Mouse (Mus musculus) neutrophil, adult 5-6 weeks (primary cell): Measurements from ENCODE around the gene 1810009A15Rik. TPM values are rescaled to one million over a fixed set of nuclear protein-coding genes. Genes with fewer than 3 reads are reported as not detected.
A peak's percentile ranks its signal among the peaks of the same experiment; 100 is the strongest.
"Not testable (repeated sequence)": the region's sequence is repeated elsewhere in the genome, so short reads cannot be mapped to it uniquely, and the experiment has no call there.

ENCODE experiments used
- ATAC-seq: fragments of 151-379, 151-347 bp; 2 replicates; pipeline ENCODE4 v1.8.0; 2017; ENCODE audit warnings: mild to moderate bottlenecking, moderate TSS enrichment; ENCODE audit not compliant: insufficient number of reproducible peaks, poor library complexity, low FRiP score, severe bottlenecking; ENCODE audit errors: extremely low read depth
- total RNA-seq: library from RNA; stranded (forward); fragments of 200-1000 nt; gene quantifications from 2 replicates; pipeline ENCODE4 v1.2.3, GENCODE M21; 2017

The 1810009A15Rik gene
- total RNA-seq, 1 experiment from 2014 or later: 57.6 TPM

GRCm38 (mm10) chr19:8871267-8872186, 17.1 kb upstream of the 1810009A15Rik start, which contains the start of gene Ubxn1:
TSS of gene Ubxn1 (plus strand) at chr19:8871496.
- ATAC-seq: peak; percentile 97

GRCm38 (mm10) chr19:8872266-8872840, 16.3 kb upstream of the 1810009A15Rik start:
- no peak for ATAC-seq

GRCm38 (mm10) chr19:8875031-8875430, 13.6 kb upstream of the 1810009A15Rik start:
- ATAC-seq: no peak

- ATAC-seq: peak; percentile 97
Measured at GRCm38 (mm10) chr19:8880311-8881033, 8.2 kb upstream of the 1810009A15Rik start, which contains the start of gene Uqcc3. TSS of gene Uqcc3 (minus strand) at chr19:8880923.

GRCm38 (mm10) chr19:8881034-8881392, 7.6 kb upstream of the 1810009A15Rik start:
- ATAC-seq: no peak

- ATAC-seq: no peak
Measured at GRCm38 (mm10) chr19:8883616-8884015, 5.0 kb upstream of the 1810009A15Rik start, which contains the start of the genes Lbhd1 and Gm49403. TSS of gene Lbhd1 (plus strand) at chr19:8883732. TSS of gene Gm49403 (plus strand) at chr19:8883930.

GRCm38 (mm10) chr19:8886916-8887584, 1.6 kb upstream of the 1810009A15Rik start:
- ATAC-seq: no peak

GRCm38 (mm10) chr19:8887585-8888463, 829 bp upstream of the 1810009A15Rik start:
- ATAC-seq: no peak

GRCm38 (mm10) chr19:8892829-8893766, 4.4 kb downstream of the 1810009A15Rik start, which contains the start of gene Ints5:
TSS of gene Ints5 (plus strand) at chr19:8893005.
- peak; percentile 53; the same call in 1 of the 2 replicates for ATAC-seq

GRCm38 (mm10) chr19:8895397-8895960, 6.8 kb downstream of the 1810009A15Rik start:
- ATAC-seq: no peak

GRCm38 (mm10) chr19:8896231-8896630, 7.6 kb downstream of the 1810009A15Rik start:
- not testable (repeated sequence) for ATAC-seq

- not testable (repeated sequence) for ATAC-seq
Measured at GRCm38 (mm10) chr19:8897211-8897864, 8.7 kb downstream of the 1810009A15Rik start.

GRCm38 (mm10) chr19:8897865-8898495, 9.3 kb downstream of the 1810009A15Rik start, which contains the start of gene Ganab:
TSS of gene Ganab (plus strand) at chr19:8898071.
- ATAC-seq: peak; percentile 99

- no peak for ATAC-seq
Measured at GRCm38 (mm10) chr19:8898576-8898975, 9.9 kb downstream of the 1810009A15Rik start.

- no peak for ATAC-seq
Measured at GRCm38 (mm10) chr19:8899079-8899478, 10.4 kb downstream of the 1810009A15Rik start.
